Mouse (Mus musculus) testis, adult 2 months (tissue): ENCODE measurements around the gene Itln1. TPM values are rescaled to one million over a fixed set of nuclear protein-coding genes. Genes with fewer than 3 reads are reported as not detected.

ENCODE experiments used
- H3K27ac ChIP-seq: fragments of 200-500 bp; 2 replicates; pipeline ENCODE4 v1.5.1; 2012; ENCODE audit warnings: low read depth, low read length; ENCODE audit not compliant: control insufficient read depth, insufficient read depth
- H3K27me3 ChIP-seq: fragments of 200-500 bp; 2 replicates; pipeline ENCODE4 v1.6.1; 2012; ENCODE audit warnings: mild to moderate bottlenecking, low read length, moderate library complexity; ENCODE audit not compliant: control insufficient read depth, insufficient read depth
- H3K36me3 ChIP-seq: fragments of 200-500 bp; 2 replicates; pipeline ENCODE4 v1.6.1; 2012; ENCODE audit warnings: mild to moderate bottlenecking, low read length; ENCODE audit not compliant: control insufficient read depth, insufficient read depth
- H3K4me1 ChIP-seq: fragments of 200-500 bp; 2 replicates; pipeline ENCODE4 v1.6.1; 2012; ENCODE audit warnings: low read length; ENCODE audit not compliant: control insufficient read depth, insufficient read depth
- H3K4me3 ChIP-seq: fragments of 200-500 bp; 2 replicates; pipeline ENCODE4 v1.5.1; 2012; ENCODE audit warnings: low read depth, mild to moderate bottlenecking, low read length, moderate library complexity, mixed read lengths; ENCODE audit not compliant: control insufficient read depth
- CTCF ChIP-seq: fragments of 200-500 bp; IDR thresholded peaks from 2 replicates; pipeline ENCODE4 v1.5.1; 2012; ENCODE audit warnings: low read depth, mild to moderate bottlenecking, inconsistent platforms, low read length, moderate library complexity; ENCODE audit not compliant: control insufficient read depth, insufficient read depth, insufficient replicate concordance
- POLR2A ChIP-seq: fragments of 200-500 bp; IDR thresholded peaks from 2 replicates; pipeline ENCODE4 v1.6.1; 2012; ENCODE audit warnings: low read depth, mild to moderate bottlenecking, inconsistent platforms, low read length, moderate library complexity; ENCODE audit not compliant: control insufficient read depth
- polyA plus RNA-seq: library from polyadenylated mRNA; depleted of rRNA; stranded (reverse); fragments of >200 nt; gene quantifications from 2 replicates; pipeline ENCODE4 v1.2.3, GENCODE M21; 2012

Itln1 gene
- polyA plus RNA-seq, 1 experiment: 0.47 TPM

DNA sequence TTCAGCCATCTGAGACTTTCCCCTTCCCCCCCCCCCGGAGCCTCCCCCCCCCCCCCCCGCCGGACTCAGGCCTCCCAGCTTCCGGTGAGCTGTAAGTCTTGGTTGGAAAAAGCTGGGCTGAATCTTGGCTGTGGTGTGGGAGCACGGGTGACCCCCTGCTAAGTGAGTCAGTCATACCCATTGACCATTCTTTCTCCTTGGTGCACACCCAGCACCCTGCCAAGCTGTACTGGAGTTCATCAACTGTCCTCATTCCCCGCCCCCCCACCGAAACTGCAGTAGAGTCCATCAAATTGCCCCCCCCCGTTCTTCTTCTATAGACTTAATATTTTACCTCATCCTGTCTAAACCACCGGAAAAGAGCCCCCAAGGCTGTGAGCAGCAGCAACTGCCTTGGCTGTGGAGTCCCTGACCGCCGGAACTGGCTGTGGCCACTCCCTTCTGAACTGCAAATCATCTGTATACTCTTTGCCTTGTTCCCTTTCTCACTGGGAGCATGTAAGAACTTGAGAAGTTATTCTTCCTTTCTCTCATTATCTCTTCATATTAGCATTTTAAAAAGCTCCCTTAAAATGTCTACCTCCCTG, 26.6 kb upstream of the Itln1 start:
- H3K36me3 ChIP-seq: no peaks in the 10 kb centered on the region
- H3K27ac ChIP-seq: no peak overlapping the region
- no peak overlapping the region for H3K4me3 ChIP-seq
- no peak for TF ChIP-seq POLR2A
- no peak for TF ChIP-seq CTCF
- H3K4me1 ChIP-seq: no peaks in the 10 kb centered on the region; the same call in 1 of the 2 replicates
- no peaks in the 10 kb centered on the region for H3K27me3 ChIP-seq

DNA sequence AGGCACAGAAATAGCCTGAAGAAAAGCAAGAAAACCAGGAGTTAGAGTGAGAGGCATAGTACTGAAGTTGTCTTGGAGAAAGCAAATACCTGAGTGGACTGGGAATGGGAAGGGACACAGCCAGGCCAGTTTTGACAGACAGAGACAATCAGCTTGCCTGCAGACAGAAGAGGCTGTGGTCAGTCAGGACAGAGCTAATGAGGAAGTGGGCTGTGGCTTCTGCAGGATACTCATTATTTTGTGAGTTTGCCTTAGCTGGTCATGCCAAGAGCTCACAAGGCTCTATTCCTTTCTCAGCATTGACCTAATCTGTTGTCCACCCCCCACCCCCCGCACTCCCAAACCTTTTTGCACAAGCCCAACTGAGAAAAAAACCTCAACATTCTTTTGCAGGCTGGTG, 26.1 kb upstream of the Itln1 start:
- H3K4me1 ChIP-seq: no peaks in the 10 kb centered on the region; the same call in 1 of the 2 replicates
- TF ChIP-seq CTCF: no peak
- TF ChIP-seq POLR2A: no peak
- H3K4me3 ChIP-seq: no peak overlapping the region
- no peaks in the 10 kb centered on the region for H3K27me3 ChIP-seq
- no peak overlapping the region for H3K27ac ChIP-seq
- H3K36me3 ChIP-seq: no peaks in the 10 kb centered on the region

DNA sequence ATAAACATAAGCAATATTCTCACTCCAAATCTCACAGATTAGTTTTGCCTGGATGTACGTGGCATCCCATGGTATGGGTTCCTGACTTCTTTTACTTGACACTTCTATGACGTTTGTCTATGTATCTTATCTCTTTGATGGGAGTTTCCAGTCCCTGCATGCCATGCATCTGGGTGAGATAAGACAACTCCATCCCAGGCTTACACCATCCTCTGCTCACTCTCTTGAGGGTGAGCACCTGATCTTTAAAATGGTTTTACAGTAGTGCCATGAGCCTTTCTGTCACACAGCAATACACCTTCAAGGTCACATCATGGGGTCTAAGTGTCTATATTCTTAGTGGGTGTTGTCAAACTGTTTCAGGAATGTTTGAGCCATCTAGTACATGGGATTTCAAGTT, 25.2 kb upstream of the Itln1 start:
- Histone ChIP-seq H3K36me3 (no peaks in the 10 kb centered on the region), H3K4me1 (no peaks in the 10 kb centered on the region; the same call in 1 of the 2 replicates), H3K27me3 (no peaks in the 10 kb centered on the region), H3K4me3 (no peak overlapping the region), H3K27ac (no peak overlapping the region)
- TF ChIP-seq POLR2A (no peak), CTCF (no peak)

DNA sequence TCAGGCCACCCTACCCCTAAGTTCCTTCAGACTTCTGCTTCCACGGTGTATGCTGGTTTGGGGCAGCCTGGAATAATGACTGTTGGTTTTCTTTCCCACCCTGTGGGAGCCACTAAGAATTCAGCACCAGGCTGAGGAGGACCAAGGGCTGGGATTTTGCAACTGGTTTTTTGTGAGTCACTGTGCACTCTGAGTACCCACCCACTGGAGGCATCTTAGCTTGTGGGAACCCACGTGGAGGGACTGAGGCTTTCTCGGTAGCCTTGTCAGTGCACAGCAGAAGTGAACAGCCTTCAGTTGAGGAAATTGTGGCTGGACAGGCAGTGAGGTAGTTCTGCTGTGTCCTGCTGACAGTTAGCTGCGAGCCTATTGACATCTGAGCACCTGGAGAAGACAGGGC, 23.8 kb upstream of the Itln1 start, which contains the start of gene Cd244a:
TSS of gene Cd244a (plus strand) at position 296 of the 400 bp plus-strand sequence.
- TF ChIP-seq POLR2A (no peak), CTCF (no peak)
- Histone ChIP-seq H3K27ac (no peak within 1 kb of the TSS), H3K4me1 (no peaks in the 10 kb centered on the region; the same call in 1 of the 2 replicates), H3K27me3 (no peaks in the 10 kb centered on the region), H3K36me3 (no peaks in the 10 kb centered on the region), H3K4me3 (no peak within 1 kb of the TSS)

DNA sequence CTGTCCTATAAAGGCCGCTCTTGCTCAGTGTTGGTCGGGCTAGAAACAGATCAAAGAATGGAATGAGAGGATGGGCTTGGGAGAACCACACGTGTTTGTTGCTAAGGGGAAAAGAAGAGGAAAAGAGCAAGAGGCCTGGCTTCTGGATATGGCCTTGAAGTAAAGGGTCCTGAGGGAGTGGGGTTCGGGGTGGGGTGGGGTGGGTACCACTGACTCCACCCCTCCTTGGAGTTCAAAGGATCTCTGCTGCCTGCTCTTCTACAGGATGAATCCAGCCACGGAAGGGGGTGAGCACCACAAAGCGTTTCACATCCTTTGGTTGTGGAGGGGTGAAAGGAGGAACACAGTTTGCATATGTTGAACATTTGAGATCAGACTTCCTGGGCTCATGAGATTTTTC, 23.3 kb upstream of the Itln1 start:
- H3K27ac ChIP-seq: no peak overlapping the region
- no peak for TF ChIP-seq CTCF
- no peak for TF ChIP-seq POLR2A
- H3K36me3 ChIP-seq: no peaks in the 10 kb centered on the region
- no peaks in the 10 kb centered on the region; the same call in 1 of the 2 replicates for H3K4me1 ChIP-seq
- no peaks in the 10 kb centered on the region for H3K27me3 ChIP-seq
- no peak overlapping the region for H3K4me3 ChIP-seq

DNA sequence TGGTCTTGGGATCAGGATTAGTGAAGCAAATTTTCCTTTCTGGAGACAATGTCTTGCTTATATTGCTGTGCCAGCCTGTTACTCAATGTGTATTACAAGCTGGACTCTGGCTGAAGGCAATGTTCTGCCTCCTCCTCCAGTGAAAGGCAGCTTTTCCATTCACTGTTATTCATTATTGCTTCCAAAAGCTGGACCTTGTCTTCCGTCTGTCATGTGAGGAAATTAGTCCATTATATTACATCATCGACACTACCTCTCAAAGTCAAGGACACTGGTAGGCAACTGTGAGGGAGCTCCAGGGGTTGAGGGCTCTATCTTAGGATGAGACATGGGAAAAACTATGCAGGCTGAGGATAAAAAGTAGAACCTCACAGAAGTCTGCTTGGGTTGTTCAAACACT, 21.3 kb upstream of the Itln1 start:
- no peak overlapping the region for H3K4me3 ChIP-seq
- H3K27ac ChIP-seq: no peak overlapping the region
- no peaks in the 10 kb centered on the region for H3K27me3 ChIP-seq
- no peaks in the 10 kb centered on the region for H3K4me1 ChIP-seq
- H3K36me3 ChIP-seq: no peaks in the 10 kb centered on the region
- no peak for TF ChIP-seq CTCF
- TF ChIP-seq POLR2A: no peak

DNA sequence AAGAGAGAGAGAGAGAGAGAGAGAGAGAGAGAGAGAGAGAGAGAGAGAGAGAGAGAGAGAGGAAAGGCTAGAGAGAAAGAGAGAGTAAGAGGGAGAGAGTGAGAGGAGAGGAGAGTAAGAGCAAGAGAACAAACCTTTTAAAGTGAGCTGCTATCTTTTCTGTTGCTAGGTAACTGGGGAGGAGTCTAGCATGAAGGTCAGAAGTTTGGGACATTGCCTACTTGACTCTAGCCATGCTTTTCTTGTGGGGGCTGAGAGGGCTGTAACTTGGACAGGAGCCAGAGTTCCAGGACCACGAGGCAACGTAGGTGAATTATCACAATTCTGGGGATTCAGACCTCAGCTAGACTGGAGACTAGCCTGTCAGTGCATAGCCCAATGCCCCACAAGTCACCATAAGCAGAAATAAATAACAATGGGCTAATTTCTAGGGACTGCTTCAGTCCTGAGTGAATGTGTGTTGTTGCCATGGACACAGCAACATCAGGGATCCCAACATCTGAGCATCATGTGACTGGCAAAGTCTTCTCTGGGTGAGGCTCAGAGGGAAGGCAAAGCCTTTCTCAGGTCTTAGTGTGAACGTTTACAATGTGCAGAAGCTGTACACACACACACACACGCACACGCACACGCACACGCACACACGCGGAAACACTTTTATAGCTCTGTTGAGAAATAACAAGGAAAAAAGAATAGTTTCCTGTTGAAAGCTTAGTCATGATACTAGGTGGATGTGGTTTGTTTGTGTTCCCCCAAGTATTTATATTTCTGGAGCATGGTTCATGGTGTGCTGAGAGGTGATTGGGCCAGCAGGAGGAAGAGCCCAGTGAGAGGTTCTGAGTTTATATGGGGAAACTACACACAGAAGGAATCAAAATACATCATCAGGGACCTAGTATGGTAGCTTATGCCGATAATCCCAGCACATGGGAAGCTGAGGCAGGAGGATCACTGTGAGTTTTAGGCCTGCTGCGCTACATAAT, 18.6 kb upstream of the Itln1 start:
- TF ChIP-seq CTCF (no peak), POLR2A (no peak)
- Histone ChIP-seq H3K27me3 (no peaks in the 10 kb centered on the region), H3K4me3 (no peak overlapping the region), H3K4me1 (no peaks in the 10 kb centered on the region), H3K27ac (no peak overlapping the region), H3K36me3 (no peaks in the 10 kb centered on the region)
